Mouse (Mus musculus) heart, postnatal 0 days (tissue): Measurements from ENCODE around the gene Map7. TPM values are rescaled to one million over a fixed set of nuclear protein-coding genes. Genes with fewer than 3 reads are reported as not detected.

ENCODE experiments used
- ATAC-seq: fragments of 200-750 bp; cut with Nextera tagmentation; 2 replicates; pipeline ENCODE4 v1.8.0; 2017; ENCODE audit warnings: low read depth, moderate number of reproducible peaks, moderate library complexity; ENCODE audit not compliant: insufficient read depth
- DNase-seq: peaks from one replicate; pipeline ENCODE4 v3.0.0-alpha.2; 2016; ENCODE audit warnings: low spot score
- H3K27ac ChIP-seq: fragments of 300-500 bp; sonication (generic); 2 replicates; pipeline ENCODE4 v1.5.1; 2014; ENCODE audit warnings: low read depth, mild to moderate bottlenecking
- H3K27me3 ChIP-seq: fragments of 300-500 bp; sonication (generic); 2 replicates; pipeline ENCODE4 v1.6.1; 2014; ENCODE audit warnings: low read length, mixed read lengths; ENCODE audit not compliant: control insufficient read depth, insufficient read depth
- H3K36me3 ChIP-seq: fragments of 300-500 bp; sonication (generic); replicated peaks from 2 replicates; pipeline ENCODE4 v1.6.1; 2014; ENCODE audit warnings: low read length, mixed read lengths; ENCODE audit not compliant: control insufficient read depth, insufficient read depth
- H3K4me1 ChIP-seq: fragments of 300-500 bp; sonication (generic); 2 replicates; pipeline ENCODE4 v1.6.1; 2014; ENCODE audit warnings: antibody characterized with exemption; ENCODE audit not compliant: control insufficient read depth, insufficient read depth
- H3K4me2 ChIP-seq: fragments of 300-500 bp; sonication (generic); 2 replicates; pipeline ENCODE4 v1.6.1; 2014; ENCODE audit warnings: low read depth, mild to moderate bottlenecking, low read length, moderate library complexity
- H3K4me3 ChIP-seq: fragments of 300-500 bp; sonication (generic); 2 replicates; pipeline ENCODE4 v1.5.1; 2014; ENCODE audit warnings: low read depth, low read length
- H3K9ac ChIP-seq: fragments of 300-500 bp; sonication (generic); replicated peaks from 2 replicates; pipeline ENCODE4 v1.6.1; 2014; ENCODE audit warnings: low read depth, low read length, mixed read lengths
- H3K9me3 ChIP-seq: fragments of 300-500 bp; sonication (generic); replicated peaks from 2 replicates; pipeline ENCODE4 v1.6.1; 2016; ENCODE audit warnings: low read length; ENCODE audit not compliant: control insufficient read depth
- CTCF ChIP-seq: IDR thresholded peaks from 2 replicates; pipeline ENCODE4 v1.5.1; 2016; ENCODE audit warnings: antibody characterized with exemption, control low read depth, low read depth
- EP300 ChIP-seq: IDR thresholded peaks from 2 replicates; pipeline ENCODE4 v1.6.1; 2016; ENCODE audit warnings: antibody characterized with exemption, low read depth
- WGBS: fragments of 180-500 bp; shearing (Covaris S2); extraction: QIAGEN DNeasy Blood & Tissue Kit; methylation state at CpG from one replicate; pipeline ENCODE4 v1.1.7; 2014; 5-methylcytosine and 5-hydroxymethylcytosine counted together
- polyA plus RNA-seq: library from polyadenylated mRNA; unstranded; fragments of >200 nt; fragmentation: Nextera tagmentation; extraction: Ambion mirVana; gene quantifications from 2 replicates; pipeline ENCODE4 v1.2.1, GENCODE M21; 2015
- total RNA-seq: library from RNA; depleted of rRNA; stranded (reverse); fragments of >200 nt; gene quantifications from 2 replicates; pipeline ENCODE4 v1.2.3, GENCODE M21; 2014; ENCODE audit warnings: low replicate concordance

Map7 gene
- total and polyA plus RNA-seq, 2 experiments from 2014 or later: 5.9 to 7.5 TPM

- Histone ChIP-seq H3K36me3 (peaks cover 20% of the 10 kb centered on the region; the same call in 1 of the 2 replicates), H3K9me3 (no peaks in the 10 kb centered on the region), H3K27me3 (no peaks in the 10 kb centered on the region), H3K9ac (no peak overlapping the region), H3K27ac (no peak overlapping the region), H3K4me1 (no peaks in the 10 kb centered on the region), H3K4me2 (no peak overlapping the region), H3K4me3 (no peak overlapping the region)
- ATAC-seq (no peak), DNase-seq (no peak)
- no peak for TF ChIP-seq EP300
- TF ChIP-seq CTCF: no peak
- WGBS: 81% methylated on average over 12 of the region's 12 CpGs
These were observed 23.7 kb upstream of the Map7 start for GRCm38 (mm10) chr10:20124576-20124975.

- ATAC-seq: peak; percentile 43; the same call in 1 of the 2 replicates
- TF ChIP-seq EP300 (no peak), CTCF (peak; percentile 92)
These were observed 23.0 kb upstream of the Map7 start for GRCm38 (mm10) chr10:20125226-20125625.

GRCm38 (mm10) chr10:20132933-20133652 is 15.2 kb upstream of the Map7 start:
- Histone ChIP-seq H3K4me3 (no peak overlapping the region), H3K4me2 (no peak overlapping the region), H3K36me3 (peaks cover 28% of the 10 kb centered on the region), H3K9ac (no peak overlapping the region), H3K4me1 (peaks cover 4% of the 10 kb centered on the region; the same call in 1 of the 2 replicates), H3K27me3 (no peaks in the 10 kb centered on the region), H3K27ac (no peak overlapping the region), H3K9me3 (no peaks in the 10 kb centered on the region)
- 86% methylated on average over 12 of the region's 12 CpGs for WGBS
- TF ChIP-seq CTCF: no peak
- TF ChIP-seq EP300: no peak
- no peak for ATAC-seq
- DNase-seq: no peak

More at GRCm38 (mm10) chr10:20125226-20125625, 23.0 kb upstream of the Map7 start:
- H3K4me1 ChIP-seq: no peaks in the 10 kb centered on the region
- H3K9me3 ChIP-seq: no peaks in the 10 kb centered on the region
- H3K4me3 ChIP-seq: no peak overlapping the region
- H3K4me2 ChIP-seq: no peak overlapping the region
- H3K27ac ChIP-seq: no peak overlapping the region
- H3K36me3 ChIP-seq: peaks cover 20% of the 10 kb centered on the region; the same call in 1 of the 2 replicates
- H3K9ac ChIP-seq: no peak overlapping the region
- DNase-seq: peak; percentile 49
- H3K27me3 ChIP-seq: no peaks in the 10 kb centered on the region
- WGBS: 40% methylated on average over 4 of the region's 4 CpGs

GRCm38 (mm10) chr10:20135350-20136058 is 12.8 kb upstream of the Map7 start:
- Histone ChIP-seq H3K9ac (no peak overlapping the region), H3K27me3 (no peaks in the 10 kb centered on the region), H3K9me3 (no peaks in the 10 kb centered on the region), H3K4me3 (no peak overlapping the region), H3K4me2 (peak overlapping the region; percentile 35; the same call in 1 of the 2 replicates), H3K4me1 (peaks cover 4% of the 10 kb centered on the region; the same call in 1 of the 2 replicates), H3K36me3 (peaks cover 40% of the 10 kb centered on the region), H3K27ac (peak overlapping the region; percentile 39)
- 20% methylated on average over 15 of the region's 15 CpGs for WGBS
- no peak for TF ChIP-seq CTCF
- TF ChIP-seq EP300: no peak
- DNase-seq (peak; percentile 57), ATAC-seq (peak; percentile 77)

- TF ChIP-seq CTCF (no peak), EP300 (no peak)
- no peak overlapping the region for H3K27ac ChIP-seq
- DNase-seq: no peak
- WGBS: 100% methylated on average over 1 of the region's 1 CpGs
- ATAC-seq: no peak
- no peaks in the 10 kb centered on the region for H3K9me3 ChIP-seq
- H3K36me3 ChIP-seq: peaks cover 49% of the 10 kb centered on the region
- no peak overlapping the region for H3K9ac ChIP-seq
- no peaks in the 10 kb centered on the region for H3K27me3 ChIP-seq
- H3K4me1 ChIP-seq: peaks cover 4% of the 10 kb centered on the region; the same call in 1 of the 2 replicates
- no peak overlapping the region for H3K4me3 ChIP-seq
- no peak overlapping the region for H3K4me2 ChIP-seq
These were observed 11.8 kb upstream of the Map7 start for GRCm38 (mm10) chr10:20136505-20136904.
